Mouse (Mus musculus) gastrocnemius, adult 2 months (tissue): ENCODE results near the gene Olfr699. TPM values are rescaled to one million over a fixed set of nuclear protein-coding genes. Genes with fewer than 3 reads are reported as not detected.
"Not testable (repeated sequence)": the region's sequence is repeated elsewhere in the genome, so short reads cannot be mapped to it uniquely, and the experiment has no call there.

Experiments
- DNase-seq: peaks from one replicate; pipeline ENCODE4 v3.0.0; 2022
- H3K27ac ChIP-seq: fragments of 200-600 bp; 2 replicates; pipeline ENCODE4 v1.8.1; 2022; ENCODE audit warnings: mild to moderate bottlenecking
- H3K4me3 ChIP-seq: fragments of 200-600 bp; 2 replicates; pipeline ENCODE4 v1.8.1; 2022; ENCODE audit warnings: mild to moderate bottlenecking, moderate library complexity
- CTCF ChIP-seq: fragments of 200-600 bp; IDR thresholded peaks from 2 replicates; pipeline ENCODE4 v1.8.1; 2022; ENCODE audit warnings: antibody characterized with exemption, mild to moderate bottlenecking, moderate library complexity
- intact Hi-C: fragments of 180-260 bp; cut with DNase I; formaldehyde crosslinking; loops from one replicate; pipeline ENCODE4 v1.15.1; 2025
- long read RNA-seq, 2 experiments: library from polyadenylated mRNA; stranded (forward); transcript quantifications; one replicate each; pipeline ENCODE4 v2.0.0; 2021
- total RNA-seq, 2 experiments: library from RNA; stranded (reverse); gene quantifications; 2 replicates each; pipeline ENCODE4 v1.2.3; 2021

Gene Olfr699
- total RNA-seq: not detected
- long read RNA-seq, experiment 1: 0 reads
- long read RNA-seq, experiment 2: 0 reads

- Histone ChIP-seq H3K4me3 (no peak within 1 kb of the TSS), H3K27ac (no peak within 1 kb of the TSS)
- DNase-seq: no peak
- intact Hi-C loops: no loop called here
- TF ChIP-seq CTCF: no peak
These were observed at the start of gene Olfr699 for GRCm38 (mm10) chr7:106793098-106793497. TSS of gene Olfr699 (minus strand) at chr7:106793198.

GRCm38 (mm10) chr7:106833793-106834192 is 40.8 kb upstream of the Olfr699 start, which contains the start of gene Olfr702:
TSS of gene Olfr702 (minus strand) at chr7:106833893.
- TF ChIP-seq CTCF: no peak
- intact Hi-C loops: no loop called here
- Histone ChIP-seq H3K4me3 (no peak within 1 kb of the TSS), H3K27ac (no peak within 1 kb of the TSS)
- DNase-seq: no peak

DNA sequence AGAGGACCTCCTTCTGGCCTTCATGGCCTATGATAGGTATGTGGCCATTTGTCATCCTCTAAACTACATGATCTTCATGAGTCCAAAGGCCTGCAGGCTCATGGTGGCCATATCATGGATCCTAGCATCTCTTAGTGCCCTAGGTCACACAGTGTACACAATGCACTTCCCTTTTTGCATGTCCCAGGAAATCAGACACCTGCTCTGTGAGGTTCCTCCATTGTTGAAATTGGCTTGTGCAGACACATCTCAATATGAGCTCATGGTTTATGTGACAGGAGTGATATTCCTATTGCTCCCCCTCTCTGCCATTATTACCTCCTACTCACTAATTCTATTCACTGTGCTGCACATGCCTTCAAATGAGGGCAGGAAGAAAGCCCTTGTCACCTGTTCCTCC is 25.4 kb upstream of the Olfr699 start:
- no peak for DNase-seq
- TF ChIP-seq CTCF: no peak

GRCm38 (mm10) chr7:106815775-106816174 is 22.8 kb upstream of the Olfr699 start:
- TF ChIP-seq CTCF: peak; percentile 43
- intact Hi-C loops: no loop called here
- Histone ChIP-seq H3K27ac (no peak overlapping the region), H3K4me3 (no peak overlapping the region)
- DNase-seq: no peak

More for the DNA sequence above, 25.4 kb upstream of the Olfr699 start:
- H3K4me3 ChIP-seq: no peak overlapping the region
- intact Hi-C loops: no loop called here
- H3K27ac ChIP-seq: no peak overlapping the region

DNA sequence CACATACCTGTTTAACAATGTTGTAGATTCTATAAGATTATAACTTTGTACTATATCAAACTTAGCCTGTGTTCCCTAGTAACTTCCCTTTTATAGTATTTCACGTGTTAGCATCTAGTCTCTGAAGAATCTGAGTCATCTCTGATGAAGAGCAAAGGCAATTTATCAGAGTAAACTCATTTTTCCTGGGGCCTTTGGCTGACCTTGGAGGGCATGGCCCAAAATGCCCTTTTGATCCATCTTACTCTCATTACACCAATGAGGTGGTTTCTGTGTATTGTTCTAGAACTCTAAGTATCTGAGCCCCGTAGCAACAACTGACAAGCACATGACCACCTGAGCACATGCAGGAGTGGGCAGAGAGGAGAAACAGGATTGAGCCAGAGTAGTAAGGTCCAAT is 20.8 kb upstream of the Olfr699 start, which contains the start of gene Olfr701:
Gene Olfr701 (plus strand): TSS at position 301 of the 400 bp plus-strand sequence.
- TF ChIP-seq CTCF: no peak
- Histone ChIP-seq H3K4me3 (no peak within 1 kb of the TSS), H3K27ac (no peak within 1 kb of the TSS)
- DNase-seq: no peak
- intact Hi-C loops: no loop called here

- H3K27ac ChIP-seq: no peak within 1 kb of the TSS
- no peak within 1 kb of the TSS for H3K4me3 ChIP-seq
- intact Hi-C loops: no loop called here
- no peak for DNase-seq
- no peak for TF ChIP-seq CTCF
These were observed 15.7 kb upstream of the Olfr699 start, which contains the start of gene Olfr700 for GRCm38 (mm10) chr7:106808734-106809133. TSS of gene Olfr700 (minus strand) at chr7:106808834.

DNA sequence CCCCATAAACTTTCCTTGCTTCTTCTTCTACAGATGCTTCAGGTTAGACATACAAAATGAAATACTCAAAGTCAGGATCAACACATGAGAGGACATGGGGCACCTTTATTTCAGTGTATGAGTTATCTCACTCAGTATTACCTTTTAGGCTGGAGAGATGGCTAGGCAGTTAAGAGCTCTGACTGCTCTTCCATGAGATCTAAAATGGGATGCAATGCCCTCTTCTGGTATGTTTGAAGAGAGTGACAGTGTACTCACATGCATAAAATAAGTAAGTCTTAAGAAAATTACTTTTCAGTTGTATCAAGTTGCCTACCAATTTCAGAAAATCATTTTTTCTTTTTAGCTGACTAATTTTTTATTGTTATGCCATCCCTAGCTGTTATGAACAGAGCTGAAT is 4.7 kb downstream of the Olfr699 start:
- intact Hi-C loops: no loop called here
- no peak for TF ChIP-seq CTCF
- no peak for DNase-seq
- Histone ChIP-seq H3K4me3 (no peak overlapping the region), H3K27ac (no peak overlapping the region)

- H3K4me3 ChIP-seq, intact Hi-C loops, DNase-seq: not testable (repeated sequence)
These were observed 32.0 kb downstream of the Olfr699 start for GRCm38 (mm10) chr7:106761008-106761407.

GRCm38 (mm10) chr7:106758800-106759199 is 34.2 kb downstream of the Olfr699 start:
- no peak for DNase-seq
- Histone ChIP-seq H3K27ac (no peak overlapping the region), H3K4me3 (no peak overlapping the region)
- intact Hi-C loops: no loop called here
- TF ChIP-seq CTCF: no peak

More at GRCm38 (mm10) chr7:106761008-106761407, 32.0 kb downstream of the Olfr699 start:
- H3K27ac ChIP-seq: not testable (repeated sequence)

GRCm38 (mm10) chr7:106755297-106755696 is 37.7 kb downstream of the Olfr699 start, which contains the start of gene Olfr698:
TSS of gene Olfr698 (minus strand) at chr7:106755397.
- intact Hi-C loops: no loop called here
- Histone ChIP-seq H3K4me3 (no peak within 1 kb of the TSS), H3K27ac (no peak within 1 kb of the TSS)
- no peak for DNase-seq
- TF ChIP-seq CTCF: no peak

GRCm38 (mm10) chr7:106745811-106746210 is 47.2 kb downstream of the Olfr699 start:
- H3K27ac ChIP-seq: no peak overlapping the region
- H3K4me3 ChIP-seq: no peak overlapping the region
- intact Hi-C loops: no loop called here
- DNase-seq: no peak
- no peak for TF ChIP-seq CTCF

GRCm38 (mm10) chr7:106742343-106742742 is 50.7 kb downstream of the Olfr699 start, which contains the start of gene Olfr697:
TSS of gene Olfr697 (minus strand) at chr7:106742443.
- H3K4me3 ChIP-seq: no peak within 1 kb of the TSS
- no peak for DNase-seq
- no peak within 1 kb of the TSS for H3K27ac ChIP-seq
- intact Hi-C loops: no loop called here
- no peak for TF ChIP-seq CTCF

Other genes starting within 250 kb of the Olfr699 start
- gene Olfr693, start 112.6 kb downstream of the Olfr699 start, total RNA-seq: not detected
- gene Olfr694, start 101.4 kb downstream of the Olfr699 start, total RNA-seq: not detected
- not detected for gene Olfr695, start 76.8 kb downstream of the Olfr699 start, total RNA-seq
- gene Olfr697, start 50.8 kb downstream of the Olfr699 start, total RNA-seq: not detected
- gene Olfr698, start 37.8 kb downstream of the Olfr699 start, total RNA-seq: not detected
- not detected for gene Olfr700, start 15.6 kb upstream of the Olfr699 start, total RNA-seq
- gene Olfr701, start 20.9 kb upstream of the Olfr699 start, total RNA-seq: not detected
- gene Olfr702, start 40.7 kb upstream of the Olfr699 start, total RNA-seq: not detected
- not detected for gene Olfr703, start 50.2 kb upstream of the Olfr699 start, total RNA-seq
- gene Olfr704, start 70.0 kb upstream of the Olfr699 start, total RNA-seq: not detected
- gene Olfr705, start 83.7 kb upstream of the Olfr699 start, total RNA-seq: not detected
- not detected for gene Olfr706, start 95.0 kb upstream of the Olfr699 start, total RNA-seq
- gene Olfr707, start 108.0 kb upstream of the Olfr699 start, total RNA-seq: not detected
- gene Olfr1532-ps1, start 114.8 kb upstream of the Olfr699 start, total RNA-seq: not detected
- not detected for gene Olfr709-ps1, start 139.0 kb upstream of the Olfr699 start, total RNA-seq
- not detected for gene Olfr710, start 155.1 kb upstream of the Olfr699 start, total RNA-seq
- gene Olfr6, start 170.7 kb upstream of the Olfr699 start, total RNA-seq: not detected
- gene Olfr711, start 182.3 kb upstream of the Olfr699 start, total RNA-seq: not detected
- not detected for gene Olfr2, start 212.9 kb upstream of the Olfr699 start, total RNA-seq
- gene Olfr713, start 238.0 kb upstream of the Olfr699 start, total RNA-seq: not detected